Mouse (Mus musculus) stomach, postnatal 0 days (tissue): Measurements from ENCODE around the gene Chst5.

Experiments
- CTCF ChIP-seq: IDR thresholded peaks from 2 replicates; pipeline ENCODE4 v1.5.1; 2016; ENCODE audit warnings: antibody characterized with exemption, low read depth, mild to moderate bottlenecking, moderate library complexity
- EP300 ChIP-seq: optimal IDR thresholded peaks from 2 replicates; pipeline ENCODE3; 2016; ENCODE audit warnings: antibody characterized with exemption

DNA sequence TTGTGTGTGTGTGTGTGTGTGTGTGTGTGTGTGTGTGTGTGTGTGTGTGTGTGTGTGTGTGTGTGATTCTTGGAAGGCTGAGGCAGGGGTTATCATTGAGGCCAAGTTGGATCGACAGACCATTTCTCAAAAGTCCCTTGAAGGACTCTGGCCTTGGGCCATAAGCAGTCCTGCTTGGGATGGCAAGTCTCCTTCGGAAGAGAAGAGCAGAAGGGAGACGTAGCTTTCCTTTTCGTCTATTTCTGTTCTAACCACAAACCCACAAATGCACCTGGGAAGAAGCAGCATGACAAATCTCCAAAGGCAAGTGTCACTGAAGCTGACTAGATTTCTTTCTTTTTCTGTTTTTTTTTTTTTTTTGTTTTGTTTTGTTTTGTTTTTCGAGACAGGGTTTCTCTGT is 45.6 kb upstream of the Chst5 start:
- TF ChIP-seq EP300, result no peak
- TF ChIP-seq CTCF, result no peak
